Mouse (Mus musculus): Measurements from ENCODE around the gene Stap2. TPM values are rescaled to one million over a fixed set of nuclear protein-coding genes. Genes with fewer than 3 reads are reported as not detected.

Gene Stap2
- total RNA-seq, 1 experiment from 2014 or later, result not detected

DNA sequence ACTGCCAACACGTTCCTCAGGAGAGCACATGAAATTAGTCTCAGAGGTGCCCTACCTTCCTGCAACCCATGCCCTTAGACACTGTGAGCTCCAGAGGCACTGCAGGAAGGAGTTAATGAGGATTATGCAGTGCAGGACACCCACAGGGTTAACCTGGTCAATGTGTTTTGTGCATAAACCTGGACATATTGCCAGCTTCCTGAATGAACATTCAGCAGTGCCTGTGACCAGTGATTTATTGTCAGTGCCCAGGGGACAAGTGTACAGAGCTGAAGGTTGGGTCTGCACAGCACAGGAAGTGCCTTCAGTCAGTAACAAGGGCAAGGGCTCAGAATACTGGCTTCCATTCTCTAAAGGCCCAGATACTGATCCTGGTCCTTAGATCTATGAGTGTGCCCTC lies 21.5 kb upstream of the Stap2 start:
- ATAC-seq (replicated peaks; ENCODE audit: low read depth, poor library complexity, severe bottlenecking), result no peak

GRCm38 (mm10) chr17:56026303-56026702 lies 20.9 kb upstream of the Stap2 start:
- no peak for ATAC-seq (replicated peaks; ENCODE audit: low read depth, poor library complexity, severe bottlenecking)

GRCm38 (mm10) chr17:56024931-56025330 lies 19.5 kb upstream of the Stap2 start:
- ATAC-seq (replicated peaks; ENCODE audit: low read depth, poor library complexity, severe bottlenecking), result no peak

GRCm38 (mm10) chr17:56024476-56024875 lies 19.1 kb upstream of the Stap2 start:
- ATAC-seq (replicated peaks; ENCODE audit: low read depth, poor library complexity, severe bottlenecking), result no peak

GRCm38 (mm10) chr17:56023386-56023785 lies 18.0 kb upstream of the Stap2 start:
- ATAC-seq (replicated peaks; ENCODE audit: low read depth, poor library complexity, severe bottlenecking), result peak; percentile 55

- ATAC-seq (replicated peaks; ENCODE audit: low read depth, poor library complexity, severe bottlenecking), result no peak
Observed at GRCm38 (mm10) chr17:56022989-56023290, 17.6 kb upstream of the Stap2 start.

DNA sequence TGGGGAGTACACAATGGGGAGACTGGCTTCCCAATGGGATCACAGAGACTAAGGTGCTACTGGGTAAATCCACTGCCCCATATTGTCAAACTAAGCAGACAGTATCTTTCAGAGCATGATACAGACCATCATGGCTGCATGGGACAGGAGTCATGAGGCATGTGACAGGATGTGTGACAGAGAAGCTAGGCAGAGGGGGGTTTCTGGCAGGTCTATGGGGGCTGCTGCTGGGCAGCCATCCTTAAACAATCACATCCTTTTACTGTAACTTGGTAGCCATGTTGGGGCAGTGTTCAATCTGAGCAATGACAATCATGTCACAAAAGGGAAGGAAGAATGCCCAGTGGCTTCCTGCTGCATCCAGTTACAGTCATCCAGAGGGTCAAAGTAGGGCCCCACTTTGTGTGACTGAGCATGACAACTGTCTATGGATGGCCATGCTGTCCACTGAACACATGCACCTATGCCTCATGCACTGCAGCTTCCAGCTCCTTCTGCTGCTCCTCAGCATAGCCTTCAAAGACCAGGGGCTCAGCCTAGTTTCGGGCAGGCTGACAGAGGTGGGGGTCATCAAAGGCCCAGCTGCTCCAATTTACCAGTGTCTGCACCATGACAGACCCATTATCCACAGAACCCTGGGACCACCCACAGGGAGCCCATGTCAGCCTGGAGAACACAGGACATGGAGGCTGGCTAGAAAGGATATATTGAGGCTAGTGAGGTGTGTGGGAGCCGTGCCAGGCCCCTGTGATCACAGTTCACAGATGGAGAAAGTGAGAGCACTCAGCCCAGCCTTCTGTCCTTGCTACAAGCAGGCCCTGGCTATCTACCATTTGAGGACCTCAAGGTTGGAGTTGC lies 17.0 kb upstream of the Stap2 start:
- ATAC-seq (replicated peaks; ENCODE audit: low read depth, poor library complexity, severe bottlenecking), result no peak

DNA sequence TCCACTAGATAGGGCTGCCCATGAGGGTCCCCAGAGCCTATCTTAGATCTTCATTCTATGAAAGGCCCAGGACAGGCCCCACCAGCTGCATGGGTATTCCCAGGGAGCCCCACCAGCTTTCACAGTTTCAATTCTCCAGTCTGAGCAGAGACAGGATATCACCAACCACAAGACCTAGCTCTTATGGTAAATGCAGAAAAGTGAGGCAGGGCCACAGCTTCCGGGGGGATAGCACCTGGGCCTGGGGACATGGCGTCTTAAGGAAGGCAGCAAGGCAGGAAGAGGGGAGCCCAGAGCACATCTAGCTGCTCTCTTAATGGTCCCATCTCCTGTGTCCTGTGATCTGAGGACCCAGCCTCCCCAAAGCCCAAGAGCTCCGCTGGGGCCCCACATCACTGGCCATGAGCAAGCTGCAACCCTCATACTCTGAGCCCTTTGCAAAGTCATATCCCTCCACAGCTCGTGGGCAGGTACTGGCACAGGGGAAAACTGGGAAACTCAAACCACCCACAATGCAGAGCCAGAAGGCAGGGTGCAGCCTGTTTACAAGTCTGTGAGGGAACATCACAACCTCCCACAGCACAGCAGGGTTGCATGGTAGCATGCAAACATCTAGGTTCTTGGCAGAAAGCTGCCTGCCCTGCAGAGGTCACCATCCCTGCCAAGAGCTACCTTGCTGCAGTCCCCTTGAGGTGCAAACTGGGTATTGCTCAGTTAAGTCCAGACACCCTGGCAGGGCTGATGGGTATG lies 16.0 kb upstream of the Stap2 start:
- peak; percentile 52 for ATAC-seq (replicated peaks; ENCODE audit: low read depth, poor library complexity, severe bottlenecking)

DNA sequence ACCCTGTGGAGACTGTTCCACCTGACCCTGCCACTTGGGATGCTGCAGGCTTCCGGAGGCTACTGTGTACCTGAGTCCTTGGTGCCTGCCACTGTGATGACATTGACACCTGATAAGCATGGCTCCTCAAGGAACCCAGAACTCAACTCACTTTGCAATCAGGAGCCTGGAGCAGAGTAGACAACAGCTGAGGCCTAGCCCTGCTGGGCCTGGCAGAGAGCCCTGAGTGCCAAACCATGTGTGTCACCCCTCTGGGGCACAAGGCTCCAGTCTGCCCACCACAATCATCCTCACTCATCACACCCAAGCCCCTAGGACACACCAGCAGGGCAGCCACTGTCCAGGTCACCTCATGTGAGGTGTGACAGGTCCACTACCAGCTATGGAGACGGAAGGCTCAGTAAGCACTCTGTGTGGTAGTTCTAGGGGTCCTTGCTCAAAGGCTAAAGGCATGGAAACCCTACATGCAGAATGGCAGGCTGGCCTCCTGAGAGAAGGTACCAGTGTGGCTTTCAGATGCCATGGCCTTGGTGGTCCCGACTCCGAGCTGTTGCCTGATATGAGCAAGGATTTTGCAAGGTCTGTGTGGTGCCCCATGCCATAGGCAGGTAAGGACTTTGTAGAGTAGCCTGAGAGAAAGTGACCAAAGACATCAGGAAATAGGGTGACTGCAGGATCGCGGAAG lies 15.2 kb upstream of the Stap2 start:
- ATAC-seq (replicated peaks; ENCODE audit: low read depth, poor library complexity, severe bottlenecking), result no peak

DNA sequence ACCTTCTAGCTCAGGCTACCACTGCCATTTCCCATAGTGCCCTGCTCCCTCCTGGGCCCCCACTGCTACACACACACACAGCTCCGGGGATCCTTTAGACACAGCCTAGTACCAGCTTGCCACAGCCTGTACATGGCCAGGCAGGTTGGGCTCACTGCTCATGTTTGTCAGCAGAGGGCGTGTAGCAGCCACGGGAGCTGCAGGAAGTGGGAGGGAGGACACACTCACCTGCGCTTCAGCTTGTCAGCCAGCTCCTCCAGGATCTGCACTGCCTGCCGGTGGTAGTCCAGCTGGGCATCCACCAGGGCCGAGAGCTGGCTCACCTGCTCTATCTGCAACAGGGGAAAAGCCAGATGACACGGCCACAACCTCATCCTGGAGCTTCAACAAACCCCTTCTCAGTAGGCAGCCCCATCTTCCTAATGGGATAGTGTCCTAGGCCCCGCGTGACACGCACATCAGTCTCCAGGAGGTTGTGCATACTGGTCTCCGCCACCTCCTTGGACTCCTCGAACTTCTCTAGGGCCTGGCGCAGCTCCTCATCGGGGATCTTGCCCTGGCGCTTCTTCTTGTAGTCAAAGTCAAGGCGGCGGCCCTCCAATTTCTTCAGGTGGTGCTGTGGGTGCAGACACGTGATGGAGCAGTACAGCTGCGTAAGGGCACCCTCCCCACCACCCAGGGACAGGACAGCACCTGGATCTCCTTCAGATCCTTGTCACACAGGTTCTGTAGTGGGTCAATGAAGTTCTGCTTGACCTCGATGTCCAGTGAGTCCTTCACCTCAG lies 13.2 kb upstream of the Stap2 start:
- ATAC-seq (replicated peaks; ENCODE audit: low read depth, poor library complexity, severe bottlenecking), result peak; percentile 33; the same call in 1 of the 2 replicates

- no peak for ATAC-seq (replicated peaks; ENCODE audit: low read depth, poor library complexity, severe bottlenecking)
Observed at GRCm38 (mm10) chr17:56017848-56018247, 12.5 kb upstream of the Stap2 start.

- no peak for ATAC-seq (replicated peaks; ENCODE audit: low read depth, poor library complexity, severe bottlenecking)
Observed at GRCm38 (mm10) chr17:56016793-56017785, 11.7 kb upstream of the Stap2 start.

GRCm38 (mm10) chr17:56016382-56016781 lies 11.0 kb upstream of the Stap2 start:
- no peak for ATAC-seq (replicated peaks; ENCODE audit: low read depth, poor library complexity, severe bottlenecking)

DNA sequence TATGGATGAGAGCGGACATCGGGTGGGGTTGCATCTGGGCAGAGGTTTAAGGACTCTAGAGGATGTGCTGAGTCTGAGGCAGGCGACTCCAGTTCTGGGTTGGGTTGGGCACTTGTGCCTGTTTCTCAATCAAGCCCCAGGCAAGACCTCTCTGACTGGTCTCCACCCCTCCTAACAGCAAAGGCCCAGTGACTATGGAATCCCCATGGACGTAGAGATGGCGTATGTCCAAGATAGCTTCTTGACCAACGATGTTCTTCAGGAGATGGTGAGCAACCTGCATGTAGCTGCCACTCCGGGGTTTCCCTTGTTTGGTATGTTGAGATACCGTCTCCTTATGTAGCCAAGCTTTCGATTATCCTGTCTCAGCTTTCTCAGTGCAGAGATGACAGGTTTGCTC lies 9.9 kb upstream of the Stap2 start:
- ATAC-seq (replicated peaks; ENCODE audit: low read depth, poor library complexity, severe bottlenecking), result no peak

DNA sequence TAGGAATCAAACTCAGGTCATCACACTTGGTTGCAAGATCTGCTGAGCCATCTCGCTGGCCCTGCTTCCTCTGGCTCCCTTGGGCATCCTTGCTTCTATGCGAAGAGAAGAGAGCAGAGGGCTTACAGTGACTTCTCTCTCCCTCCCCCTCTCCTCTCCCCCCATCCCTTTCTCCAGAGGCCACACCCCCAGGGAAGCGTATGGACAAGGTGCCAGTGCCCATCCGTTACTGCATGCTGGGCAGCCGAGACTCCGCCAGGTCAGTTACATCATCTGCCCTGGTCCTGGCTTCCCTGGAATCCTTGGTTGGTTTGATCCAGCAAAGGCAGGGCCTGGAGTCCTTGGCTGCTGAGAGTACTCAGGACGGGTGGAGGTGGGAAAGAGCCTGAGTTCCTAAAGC lies 6.1 kb upstream of the Stap2 start:
- no peak for ATAC-seq (replicated peaks; ENCODE audit: low read depth, poor library complexity, severe bottlenecking)

GRCm38 (mm10) chr17:56010681-56011080 lies 5.3 kb upstream of the Stap2 start:
- ATAC-seq (replicated peaks; ENCODE audit: low read depth, poor library complexity, severe bottlenecking), result peak; percentile 23; the same call in 1 of the 2 replicates

DNA sequence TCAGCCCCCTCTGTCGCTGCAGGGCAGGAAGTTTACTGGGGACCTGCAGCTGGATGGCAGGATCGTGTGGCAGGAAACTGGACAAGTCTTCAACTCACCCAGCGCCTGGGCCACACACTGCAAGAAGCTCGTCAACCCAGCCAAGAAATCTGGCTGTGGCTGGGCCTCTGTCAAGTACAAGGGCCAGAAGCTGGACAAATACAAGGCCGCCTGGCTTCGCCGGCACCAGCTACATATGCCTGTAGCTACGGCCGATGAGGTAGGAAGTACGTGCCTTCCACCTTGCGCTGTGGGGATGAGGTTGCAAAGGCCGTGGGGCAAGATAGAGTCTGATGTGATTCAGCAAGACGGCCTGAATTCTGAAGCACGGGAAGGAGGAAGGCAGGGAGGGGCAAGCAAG lies 4.9 kb upstream of the Stap2 start:
- no peak for ATAC-seq (replicated peaks; ENCODE audit: low read depth, poor library complexity, severe bottlenecking)

DNA sequence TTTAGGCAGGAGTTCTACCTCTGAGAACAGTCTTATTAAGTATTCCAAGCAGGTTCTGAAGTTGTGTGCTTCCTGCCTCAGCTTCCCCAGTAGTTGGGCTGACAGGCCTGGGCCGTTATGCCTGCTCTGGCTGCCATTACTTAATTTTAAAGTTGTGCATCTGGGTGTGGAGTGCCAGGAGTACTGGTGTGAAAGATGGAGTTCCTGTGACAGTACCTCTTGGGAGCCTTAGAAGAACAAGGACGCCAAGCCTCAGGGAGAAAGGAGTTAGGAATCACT lies 4.5 kb upstream of the Stap2 start:
- ATAC-seq (replicated peaks; ENCODE audit: low read depth, poor library complexity, severe bottlenecking), result no peak
